Mouse (Mus musculus) CH12.LX (cell line): Measurements from ENCODE around the gene Adra1b.

ENCODE experiments used
- CHD2 ChIP-seq: IDR thresholded peaks from 2 replicates; pipeline ENCODE4 v1.6.1; 2011; ENCODE audit warnings: low read length, improper control_type of control experiment
- CTCF ChIP-seq, 2 experiments: IDR thresholded peaks in 1 of 2; conservative IDR thresholded peaks in 1 of 2; 2 replicates each; pipeline ENCODE4 v1.5.1; 2011 to 2012; ENCODE audit warnings: low read depth in 2 of 2, low read length in 2 of 2, improper control_type of control experiment in 1 of 2, inconsistent platforms in 1 of 2, mild to moderate bottlenecking in 1 of 2, moderate library complexity in 1 of 2
- EP300 ChIP-seq: IDR thresholded peaks from 2 replicates; pipeline ENCODE4 v1.6.1; 2011; ENCODE audit warnings: low read length, improper control_type of control experiment
- HCFC1 ChIP-seq: IDR thresholded peaks from 2 replicates; pipeline ENCODE4 v1.6.1; 2012; ENCODE audit warnings: low read depth, mild to moderate bottlenecking, inconsistent platforms, low read length, improper control_type of control experiment
- KAT2A ChIP-seq: IDR thresholded peaks from 2 replicates; pipeline ENCODE4 v1.6.1; 2012; ENCODE audit warnings: low read length, improper control_type of control experiment, inconsistent platforms; ENCODE audit not compliant: insufficient replicate concordance
- MAX ChIP-seq: IDR thresholded peaks from 2 replicates; pipeline ENCODE4 v1.6.1; 2011; ENCODE audit warnings: low read length, improper control_type of control experiment
- NELFE ChIP-seq: IDR thresholded peaks from 2 replicates; pipeline ENCODE4 v1.6.1; 2011; ENCODE audit warnings: low read depth, low read length, improper control_type of control experiment
- POLR2A ChIP-seq: IDR thresholded peaks from 2 replicates; pipeline ENCODE4 v1.6.1; 2011; ENCODE audit warnings: low read depth, mild to moderate bottlenecking, improper control_type of control experiment, low read length
- SIN3A ChIP-seq: IDR thresholded peaks from 2 replicates; pipeline ENCODE4 v1.6.1; 2012; ENCODE audit warnings: low read length, improper control_type of control experiment, inconsistent platforms
- TCF12 ChIP-seq: IDR thresholded peaks from 2 replicates; pipeline ENCODE4 v1.6.1; 2014; ENCODE audit warnings: low read depth, mild to moderate bottlenecking, inconsistent platforms, low read length, improper control_type of control experiment
- ZC3H11A ChIP-seq: IDR thresholded peaks from 2 replicates; pipeline ENCODE4 v1.6.1; 2012; ENCODE audit warnings: low read depth, mild to moderate bottlenecking, inconsistent platforms, low read length, improper control_type of control experiment
- ZMIZ1 ChIP-seq: IDR thresholded peaks from 2 replicates; pipeline ENCODE4 v1.6.1; 2012; ENCODE audit warnings: low read depth, mild to moderate bottlenecking, inconsistent platforms, low read length, improper control_type of control experiment
- ZNF384 ChIP-seq: IDR thresholded peaks from 2 replicates; pipeline ENCODE4 v1.6.1; 2012; ENCODE audit warnings: low read depth, low read length, improper control_type of control experiment, inconsistent platforms

DNA sequence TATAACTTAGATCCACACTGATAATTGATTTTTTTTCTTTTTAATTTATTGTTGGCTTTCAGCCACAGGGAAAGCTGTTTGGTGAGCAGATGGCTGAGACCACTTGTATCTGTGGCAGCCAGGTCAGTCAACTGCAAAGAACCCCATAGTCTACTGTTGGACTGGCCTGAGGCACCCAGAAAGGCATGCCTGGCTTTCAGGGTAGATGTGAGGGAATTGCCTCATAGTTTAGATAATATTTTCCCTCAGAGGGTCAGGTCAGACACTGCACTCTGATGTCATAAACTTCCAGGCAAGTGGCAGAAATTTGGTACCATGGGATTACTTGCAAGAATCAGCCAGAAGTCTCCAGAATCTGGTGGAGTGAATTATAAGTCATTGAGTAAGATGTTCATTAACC is 16.5 kb downstream of the Adra1b start:
- no peak for TF ChIP-seq CHD2
- TF ChIP-seq ZC3H11A: no peak
- TF ChIP-seq MAX: no peak
- no peak for TF ChIP-seq TCF12
- no peak for TF ChIP-seq CTCF (conservative IDR thresholded peaks at IDR 0.05 in 1 of 2, IDR thresholded peaks at IDR 0.05 in 1 of 2; ENCODE audit: low read depth in 2 of 2, low read length in 2 of 2)
- no peak for TF ChIP-seq POLR2A
- TF ChIP-seq KAT2A: no peak
- TF ChIP-seq ZMIZ1: no peak
- no peak for TF ChIP-seq HCFC1
- TF ChIP-seq EP300: no peak
- no peak for TF ChIP-seq NELFE
- no peak for TF ChIP-seq ZNF384
- TF ChIP-seq SIN3A: no peak
